Mouse (Mus musculus) cortical plate, adult 2 months (tissue): ENCODE measurements at regions not wholly inside any gene's neighbourhood (a gene's known extent, or its start where the extent isn't known, plus 50 kb on each side); places are given as distances from the start of the nearest gene placed in this dataset.

Experiments
- CTCF ChIP-seq: fragments of 200-500 bp; IDR thresholded peaks from 2 replicates; pipeline ENCODE4 v1.5.1; 2011; ENCODE audit warnings: mild to moderate bottlenecking, control low read depth, low read length; ENCODE audit not compliant: insufficient read depth; ENCODE audit errors: extremely low read depth
- POLR2A ChIP-seq: fragments of 200-500 bp; IDR thresholded peaks from 2 replicates; pipeline ENCODE4 v1.6.1; 2011; ENCODE audit warnings: mild to moderate bottlenecking, low read length, control low read depth; ENCODE audit not compliant: insufficient read depth; ENCODE audit errors: extremely low read depth

DNA sequence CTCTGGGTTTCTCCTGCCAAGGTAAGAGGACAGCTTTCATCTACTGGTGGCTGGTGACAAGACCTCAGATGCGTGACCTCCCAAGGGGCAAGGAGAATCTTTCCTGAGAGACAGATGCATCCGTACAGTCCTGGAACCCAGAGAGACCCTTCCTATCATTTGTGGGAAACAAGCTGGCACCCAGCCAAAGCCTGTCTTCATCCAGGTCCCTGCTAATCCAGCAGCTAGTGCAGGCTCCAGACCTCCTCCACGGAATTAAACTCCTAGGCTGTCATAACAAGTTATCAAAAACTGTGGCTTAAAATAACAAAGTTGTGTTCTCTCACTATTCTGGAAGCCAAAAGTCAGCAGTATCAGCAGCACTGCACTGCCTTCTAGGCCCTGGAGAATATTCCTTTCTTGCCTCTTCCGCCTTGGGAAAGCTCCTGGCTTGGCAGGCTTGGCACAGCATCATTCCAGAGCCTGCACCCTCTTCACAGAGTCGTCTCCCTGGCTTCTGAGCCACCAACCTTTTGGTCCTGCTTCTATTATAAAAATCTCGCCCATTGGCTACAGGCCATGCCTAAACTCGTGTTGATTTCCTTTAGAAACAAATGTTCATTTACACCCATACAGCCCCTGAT lies 113.3 kb upstream of the Slc22a22 start:
- TF ChIP-seq CTCF (no peak), POLR2A (no peak)
